Mouse (Mus musculus) lung, embryonic 14.5 days (tissue): ENCODE data around the gene Jarid2. TPM values are rescaled to one million over a fixed set of nuclear protein-coding genes. Genes with fewer than 3 reads are reported as not detected.
"Not testable (repeated sequence)": the region's sequence is repeated elsewhere in the genome, so short reads cannot be mapped to it uniquely, and the experiment has no call there.

Experiments used
- ATAC-seq: fragments of 200-750 bp; cut with Nextera tagmentation; 2 replicates; pipeline ENCODE4 v1.8.0; 2017; ENCODE audit warnings: mild to moderate bottlenecking, moderate TSS enrichment, moderate library complexity; ENCODE audit not compliant: insufficient read depth
- DNase-seq: peaks from one replicate; pipeline ENCODE4 v3.0.0-alpha.2; 2015
- H3K27ac ChIP-seq: fragments of 300-500 bp; sonication (generic); 2 replicates; pipeline ENCODE4 v1.5.1; 2014; ENCODE audit warnings: low read depth, mild to moderate bottlenecking, moderate library complexity
- H3K27me3 ChIP-seq: fragments of 300-500 bp; sonication (generic); 2 replicates; pipeline ENCODE4 v1.6.1; 2014; ENCODE audit warnings: low read length, control low read depth; ENCODE audit not compliant: insufficient read depth
- H3K36me3 ChIP-seq: fragments of 300-500 bp; sonication (generic); 2 replicates; pipeline ENCODE4 v1.6.1; 2014; ENCODE audit warnings: control low read depth; ENCODE audit not compliant: insufficient read depth
- H3K4me1 ChIP-seq: fragments of 300-500 bp; sonication (generic); 2 replicates; pipeline ENCODE4 v1.6.1; 2014; ENCODE audit warnings: antibody characterized with exemption, control low read depth; ENCODE audit not compliant: insufficient read depth
- H3K4me2 ChIP-seq: fragments of 300-500 bp; sonication (generic); 2 replicates; pipeline ENCODE4 v1.6.1; 2014; ENCODE audit warnings: mild to moderate bottlenecking
- H3K4me3 ChIP-seq: fragments of 300-500 bp; sonication (generic); 2 replicates; pipeline ENCODE4 v1.5.1; 2014; ENCODE audit warnings: low read depth, low read length
- H3K9ac ChIP-seq: fragments of 300-500 bp; sonication (generic); 2 replicates; pipeline ENCODE4 v1.6.1; 2014
- H3K9me3 ChIP-seq: fragments of 300-500 bp; sonication (generic); 2 replicates; pipeline ENCODE4 v1.6.1; 2016; ENCODE audit warnings: low read depth, low read length, control low read depth
- CTCF ChIP-seq: IDR thresholded peaks from 2 replicates; pipeline ENCODE4 v1.5.1; 2016; ENCODE audit warnings: antibody characterized with exemption, low read depth
- WGBS: fragments of 180-500 bp; shearing (Covaris S2); extraction: QIAGEN DNeasy Blood & Tissue Kit; methylation state at CpG from one replicate; pipeline ENCODE4 v1.1.7; 2014; 5-methylcytosine and 5-hydroxymethylcytosine counted together
- polyA plus RNA-seq: library from polyadenylated mRNA; unstranded; fragments of >200 nt; fragmentation: Nextera tagmentation; extraction: Ambion mirVana; gene quantifications from 2 replicates; pipeline ENCODE4 v1.2.1, GENCODE M21; 2014

Jarid2 gene
- polyA plus RNA-seq, 1 experiment from 2014 or later, result 18.4 TPM

DNA sequence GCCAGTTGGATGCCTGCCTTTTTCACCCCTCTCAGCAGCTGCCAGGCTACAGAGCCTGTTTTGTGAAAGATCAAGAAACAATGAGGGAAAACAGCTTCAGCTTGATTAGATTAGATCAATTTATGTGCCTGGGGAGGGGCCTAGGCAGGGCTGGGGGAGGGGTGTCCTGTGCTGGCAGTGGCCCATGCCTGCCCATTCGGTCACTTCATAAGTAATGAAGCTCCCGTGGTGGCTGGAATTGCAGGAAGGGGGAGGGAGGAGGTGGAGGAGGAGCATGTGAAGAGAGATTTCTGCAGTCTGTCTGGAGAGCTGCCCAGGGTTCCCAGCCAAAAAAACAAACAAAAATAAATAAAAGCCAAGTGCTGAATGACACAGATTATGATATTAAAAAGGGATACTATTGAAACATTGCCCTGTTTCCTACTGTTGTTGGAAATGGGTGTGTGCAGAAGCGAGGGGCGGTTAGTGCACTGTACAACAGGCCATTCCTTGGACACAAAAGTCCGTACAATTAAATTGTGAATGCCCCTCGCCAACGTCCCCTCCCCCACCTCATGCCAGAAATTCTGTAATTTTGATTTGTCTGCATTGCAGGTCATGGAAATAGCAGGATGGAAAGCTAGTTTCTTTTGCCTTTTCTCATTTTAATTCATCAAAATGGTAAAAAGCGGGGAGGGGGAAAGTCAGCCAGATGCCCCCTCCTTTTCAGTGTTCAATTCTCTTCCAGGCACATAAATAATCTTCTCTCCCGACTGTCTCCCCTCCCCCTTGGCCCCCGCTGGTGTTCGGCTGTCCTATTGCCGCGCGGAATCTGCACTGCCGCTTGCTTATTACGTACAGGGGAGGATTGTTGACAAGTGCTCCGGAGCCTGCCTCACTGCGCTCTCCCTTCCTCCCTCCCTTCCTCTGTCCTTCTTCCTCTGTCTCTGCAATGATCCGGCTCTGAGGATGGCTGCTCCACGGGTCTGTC lies 110.9 kb downstream of the Jarid2 start:
- no peak overlapping the region for H3K9ac ChIP-seq
- H3K4me2 ChIP-seq, result peak overlapping the region; percentile 59
- DNase-seq, result peak; percentile 96
- H3K9me3 ChIP-seq, result no peaks in the 10 kb centered on the region
- peak overlapping the region; percentile 32 for H3K4me3 ChIP-seq
- no peak for TF ChIP-seq CTCF
- H3K27me3 ChIP-seq, result no peaks in the 10 kb centered on the region
- peak overlapping the region; percentile 26; the same call in 1 of the 2 replicates for H3K27ac ChIP-seq
- no peaks in the 10 kb centered on the region for H3K36me3 ChIP-seq
- peak; percentile 96 for ATAC-seq
- WGBS, result 6% methylated on average over 20 of the region's 20 CpGs
- H3K4me1 ChIP-seq, result peaks cover 17% of the 10 kb centered on the region

DNA sequence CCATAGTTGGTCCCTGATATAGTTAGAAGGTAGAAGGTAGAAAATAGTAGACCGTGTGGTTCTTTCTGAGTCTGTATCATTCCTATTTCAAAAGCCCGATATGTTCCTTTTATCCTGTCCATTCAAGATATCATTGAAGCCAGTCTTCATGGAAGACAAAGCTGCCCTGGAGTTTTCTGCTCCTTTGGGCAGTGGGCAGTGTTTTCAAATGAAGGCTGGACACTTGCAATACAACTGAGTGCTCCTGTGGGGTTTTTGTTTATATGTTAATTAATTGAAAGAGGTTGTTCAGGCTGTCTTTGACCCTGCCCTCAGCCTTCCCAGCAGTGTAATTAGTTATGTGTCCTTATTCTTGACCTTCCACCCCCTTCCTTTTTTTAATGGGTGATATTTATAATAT lies 122.2 kb downstream of the Jarid2 start:
- WGBS, result 88% methylated on average over 2 of the region's 2 CpGs
- no peaks in the 10 kb centered on the region for H3K36me3 ChIP-seq
- H3K27me3 ChIP-seq, result no peaks in the 10 kb centered on the region
- no peak overlapping the region for H3K4me2 ChIP-seq
- no peaks in the 10 kb centered on the region for H3K9me3 ChIP-seq
- H3K9ac ChIP-seq, result no peak overlapping the region
- H3K4me1 ChIP-seq, result no peaks in the 10 kb centered on the region
- ATAC-seq, result no peak
- no peak overlapping the region for H3K4me3 ChIP-seq
- no peak for TF ChIP-seq CTCF
- DNase-seq, result no peak
- H3K27ac ChIP-seq, result no peak overlapping the region

DNA sequence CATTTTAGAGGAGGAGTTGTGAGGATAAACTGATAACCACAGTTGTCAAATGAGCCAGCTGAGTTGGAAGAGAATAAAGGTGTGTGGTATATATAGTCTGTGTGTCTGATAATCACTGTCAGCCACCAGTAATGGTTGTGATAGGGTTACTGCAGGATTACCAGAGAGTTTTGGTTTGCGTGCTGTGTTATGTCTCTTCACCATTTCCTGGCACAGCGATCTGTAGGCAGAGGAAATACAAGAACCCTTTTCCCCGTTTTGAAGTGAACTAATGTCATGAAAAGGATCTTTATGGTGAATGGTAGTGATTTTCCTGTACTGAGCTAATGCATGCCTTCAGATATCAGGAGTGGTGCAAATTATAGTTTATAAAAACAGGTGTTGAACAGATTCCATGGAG lies 122.8 kb downstream of the Jarid2 start:
- no peak for TF ChIP-seq CTCF
- H3K4me3 ChIP-seq, result no peak overlapping the region
- no peaks in the 10 kb centered on the region for H3K36me3 ChIP-seq
- H3K27me3 ChIP-seq, result no peaks in the 10 kb centered on the region
- no peaks in the 10 kb centered on the region for H3K9me3 ChIP-seq
- H3K4me1 ChIP-seq, result no peaks in the 10 kb centered on the region
- H3K9ac ChIP-seq, result no peak overlapping the region
- H3K4me2 ChIP-seq, result no peak overlapping the region
- H3K27ac ChIP-seq, result no peak overlapping the region
- ATAC-seq, result no peak
- WGBS, result 75% methylated on average over 3 of the region's 3 CpGs
- no peak for DNase-seq

DNA sequence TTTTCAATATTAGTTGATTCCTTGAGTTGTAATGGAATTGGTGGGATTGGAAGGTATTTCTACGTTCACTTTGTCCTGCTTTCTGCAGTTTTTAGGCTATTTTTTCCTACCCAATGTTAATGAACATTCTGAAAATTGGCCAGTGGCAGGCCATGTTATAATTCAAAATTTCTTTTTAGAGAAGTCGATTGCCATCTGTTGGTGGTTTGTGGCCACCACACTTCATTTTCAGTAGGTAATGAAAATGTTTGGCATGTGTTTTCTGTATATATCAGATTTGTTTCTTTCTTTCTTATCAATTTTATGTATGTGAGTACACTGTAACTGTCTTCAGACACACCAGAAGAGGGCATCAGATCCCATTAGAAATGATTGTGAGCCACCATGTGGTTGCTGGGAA lies 136.3 kb downstream of the Jarid2 start:
- TF ChIP-seq CTCF, result no peak
- Histone ChIP-seq H3K27ac (no peak overlapping the region), H3K4me1 (no peaks in the 10 kb centered on the region), H3K9ac (no peak overlapping the region), H3K36me3 (no peaks in the 10 kb centered on the region), H3K4me3 (no peak overlapping the region), H3K9me3 (no peaks in the 10 kb centered on the region), H3K27me3 (no peaks in the 10 kb centered on the region), H3K4me2 (no peak overlapping the region)
- ATAC-seq (no peak), DNase-seq (peak; percentile 11)
- WGBS, result 91% methylated on average over 2 of the region's 2 CpGs

DNA sequence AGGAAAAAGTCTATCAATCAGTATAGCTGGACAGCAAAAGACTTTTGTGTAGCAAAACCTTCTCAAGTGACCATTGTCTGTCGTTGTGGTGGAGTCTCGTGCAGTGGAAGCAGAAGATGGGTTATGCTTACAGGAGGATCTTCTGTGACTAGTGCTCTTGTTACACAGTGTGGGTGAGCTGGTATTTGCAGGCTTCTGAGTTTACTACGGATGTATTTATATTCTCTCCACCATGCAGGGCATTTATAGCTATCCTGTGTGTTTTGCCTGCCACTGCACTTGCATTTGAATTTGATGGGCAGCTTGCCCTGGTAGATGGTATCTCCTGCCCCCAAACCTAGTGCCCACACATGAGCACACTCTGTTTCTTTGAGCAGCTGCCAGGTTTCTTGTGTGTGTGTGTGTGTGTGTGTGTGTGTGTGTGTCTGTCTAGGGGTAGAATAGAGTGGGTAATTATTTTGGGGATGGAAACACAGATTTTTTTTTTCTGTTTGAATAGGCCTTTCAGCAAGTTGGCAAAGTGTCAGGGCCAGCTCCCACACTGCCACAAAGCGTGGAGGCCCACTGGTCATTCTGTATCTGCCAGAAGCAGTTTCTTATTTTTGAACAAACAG lies 138.9 kb downstream of the Jarid2 start:
- whole genome bisulfite sequencing, result 55% methylated on average over 4 of the region's 4 CpGs
- ATAC-seq, result no peak
- Histone ChIP-seq H3K4me3 (no peak overlapping the region), H3K36me3 (no peaks in the 10 kb centered on the region), H3K27ac (no peak overlapping the region), H3K4me2 (no peak overlapping the region), H3K27me3 (no peaks in the 10 kb centered on the region), H3K9ac (no peak overlapping the region), H3K4me1 (no peaks in the 10 kb centered on the region), H3K9me3 (no peaks in the 10 kb centered on the region)
- no peak for TF ChIP-seq CTCF
- no peak for DNase-seq

GRCm38 (mm10) chr13:44869418-44870119 lies 140.3 kb downstream of the Jarid2 start:
- not testable (repeated sequence) for H3K9ac ChIP-seq, H3K36me3 ChIP-seq, H3K27me3 ChIP-seq, H3K9me3 ChIP-seq, H3K4me3 ChIP-seq, H3K27ac ChIP-seq, H3K4me2 ChIP-seq, H3K4me1 ChIP-seq
- ATAC-seq (peak; percentile 100), DNase-seq (peak; percentile 99)
- 77% methylated on average over 47 of the region's 47 CpGs for WGBS

DNA sequence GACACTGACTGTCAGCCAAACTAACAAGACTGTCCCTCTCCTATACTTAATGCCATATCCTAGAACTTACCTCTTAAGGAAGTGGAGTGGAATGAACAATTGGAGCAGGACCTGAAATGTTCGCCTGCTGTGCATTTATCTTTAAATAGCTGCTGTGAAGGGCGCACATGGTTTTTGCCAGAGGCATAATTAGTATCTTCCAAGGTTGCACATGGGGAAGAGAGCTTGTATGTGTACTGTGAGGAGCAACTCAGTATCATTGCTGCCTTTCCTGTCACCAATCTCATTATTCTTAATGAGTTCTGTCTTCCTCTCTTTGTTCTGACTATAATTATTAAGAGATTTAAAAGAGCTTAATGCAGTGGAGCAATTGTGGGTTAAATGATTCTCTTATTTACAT lies 147.5 kb downstream of the Jarid2 start:
- WGBS, result 87% methylated on average over 2 of the region's 2 CpGs
- no peak for ATAC-seq
- no peaks in the 10 kb centered on the region for H3K4me1 ChIP-seq
- no peak for DNase-seq
- no peak overlapping the region for H3K27ac ChIP-seq
- peaks cover 13% of the 10 kb centered on the region for H3K36me3 ChIP-seq
- no peak overlapping the region for H3K4me3 ChIP-seq
- no peaks in the 10 kb centered on the region for H3K27me3 ChIP-seq
- TF ChIP-seq CTCF, result no peak
- no peak overlapping the region for H3K9ac ChIP-seq
- no peaks in the 10 kb centered on the region for H3K9me3 ChIP-seq
- H3K4me2 ChIP-seq, result no peak overlapping the region
